Mouse (Mus musculus) heart, adult 2 months (tissue): ENCODE measurements around the gene Bag2. TPM values are rescaled to one million over a fixed set of nuclear protein-coding genes. Genes with fewer than 3 reads are reported as not detected.

ENCODE experiments used
- DNase-seq, 2 experiments: peaks; one replicate each; pipeline ENCODE4 v3.0.0; 2021
- H3K27ac ChIP-seq: fragments of 200-600 bp; 2 replicates; pipeline ENCODE4 v1.8.1; 2022
- H3K27me3 ChIP-seq: fragments of 200-500 bp; 2 replicates; pipeline ENCODE4 v1.6.1; 2012; ENCODE audit warnings: mild to moderate bottlenecking, low read length, inconsistent platforms, mixed read lengths; ENCODE audit not compliant: control insufficient read depth, insufficient read depth
- H3K36me3 ChIP-seq: fragments of 200-500 bp; 2 replicates; pipeline ENCODE4 v1.6.1; 2012; ENCODE audit warnings: low read length, inconsistent platforms; ENCODE audit not compliant: control insufficient read depth, insufficient read depth
- H3K4me1 ChIP-seq: fragments of 200-500 bp; 2 replicates; pipeline ENCODE4 v1.6.1; 2011; ENCODE audit warnings: low read length; ENCODE audit not compliant: control insufficient read depth, insufficient read depth
- H3K4me3 ChIP-seq: fragments of 200-600 bp; 2 replicates; pipeline ENCODE4 v1.8.1; 2022
- H3K79me2 ChIP-seq: fragments of 200-500 bp; replicated peaks from 2 replicates; pipeline ENCODE4 v1.6.1; 2012; ENCODE audit warnings: mild to moderate bottlenecking, inconsistent platforms, low read length, moderate library complexity, mixed read lengths; ENCODE audit not compliant: control insufficient read depth, insufficient read depth
- H3K9ac ChIP-seq: fragments of 200-500 bp; 2 replicates; pipeline ENCODE4 v1.6.1; 2012; ENCODE audit warnings: low read depth, mild to moderate bottlenecking, control low read depth, inconsistent platforms, low read length, mixed read lengths
- CTCF ChIP-seq: fragments of 200-600 bp; IDR thresholded peaks from 2 replicates; pipeline ENCODE4 v1.8.1; 2022; ENCODE audit warnings: antibody characterized with exemption, mild to moderate bottlenecking, moderate library complexity
- EP300 ChIP-seq: fragments of 200-500 bp; IDR thresholded peaks from 2 replicates; pipeline ENCODE4 v1.6.1; 2011; ENCODE audit warnings: low read depth, low read length, control low read depth; ENCODE audit not compliant: insufficient read depth
- POLR2A ChIP-seq: fragments of 200-500 bp; IDR thresholded peaks from 2 replicates; pipeline ENCODE4 v1.6.1; 2011; ENCODE audit warnings: mild to moderate bottlenecking, low read depth, low read length, control low read depth; ENCODE audit not compliant: insufficient read depth
- WGBS: fragments of 180-500 bp; shearing (Covaris S2); methylation state at CpG from one replicate; pipeline ENCODE4 v1.1.7; 2018; 5-methylcytosine and 5-hydroxymethylcytosine counted together
- intact Hi-C: fragments of 180-260 bp; cut with DNase I; formaldehyde crosslinking; loops from one replicate; pipeline ENCODE4 v1.15.1; 2025
- polyA plus RNA-seq: library from polyadenylated mRNA; depleted of rRNA; stranded (reverse); fragments of >200 nt; gene quantifications from 2 replicates; pipeline ENCODE4 v1.2.3, GENCODE M21; 2012
- total RNA-seq, 2 experiments: library from RNA; stranded (reverse); gene quantifications; 2 replicates each; pipeline ENCODE4 v1.2.3; 2021

Bag2 gene
- total and polyA plus RNA-seq, 3 experiments = 30.7 to 49.1 (median 35.3) TPM

GRCm38 (mm10) chr1:33720231-33720630 lies 37.4 kb downstream of the Bag2 start:
- DNase-seq = no peak
- Histone ChIP-seq H3K27ac (peak overlapping the region; percentile 79), H3K27me3 (no peaks in the 10 kb centered on the region), H3K9ac (peak overlapping the region; percentile 92), H3K36me3 (no peaks in the 10 kb centered on the region), H3K4me3 (peak overlapping the region; percentile 79), H3K79me2 (no peaks in the 10 kb centered on the region), H3K4me1 (no peaks in the 10 kb centered on the region)
- TF ChIP-seq CTCF (no peak), POLR2A (no peak), EP300 (no peak)
- intact Hi-C loops = no loop called here
- WGBS = 0% methylated on average over 35 of the region's 41 CpGs

DNA sequence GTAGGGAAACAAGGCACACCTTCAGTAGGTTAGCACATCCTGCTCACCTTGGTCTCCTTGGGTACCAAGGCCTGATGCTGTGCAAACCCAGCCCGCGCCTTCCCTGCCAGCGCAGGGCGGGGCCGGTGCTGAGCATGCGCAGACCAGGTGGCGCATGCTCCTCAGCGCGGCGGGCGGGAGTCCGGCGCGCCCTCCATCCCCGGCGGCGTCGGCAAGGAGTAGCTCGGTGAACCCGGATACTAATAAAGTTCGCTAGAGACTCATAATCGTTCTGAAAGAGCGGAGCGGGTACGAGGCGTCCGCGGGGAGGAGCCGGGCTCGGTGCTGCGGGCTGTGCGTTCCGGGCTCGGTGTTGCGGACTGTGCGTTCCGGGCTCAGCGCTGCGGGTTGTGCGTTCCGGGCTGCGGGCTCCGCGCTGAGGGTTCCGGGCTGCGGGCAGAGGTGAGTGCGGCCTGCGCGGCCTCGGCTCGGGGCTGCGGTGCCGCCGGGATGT lies 37.8 kb downstream of the Bag2 start, which contains the start of gene Rab23:
Gene Rab23 (plus strand): TSS at position 155 of the 493 bp plus-strand sequence.
- DNase-seq = peak; percentile 88 to 89
- Histone ChIP-seq H3K4me1 (no peaks in the 10 kb centered on the region), H3K4me3 (peak within 1 kb of the TSS; percentile 79), H3K9ac (peak within 1 kb of the TSS; percentile 92), H3K36me3 (no peaks in the 10 kb centered on the region), H3K79me2 (no peaks in the 10 kb centered on the region), H3K27me3 (no peaks in the 10 kb centered on the region), H3K27ac (peak within 1 kb of the TSS; percentile 79)
- intact Hi-C loops = no loop called here
- 1% methylated on average over 51 of the region's 54 CpGs for WGBS
- no peak for TF ChIP-seq EP300
- TF ChIP-seq POLR2A = peak; percentile 50

- TF ChIP-seq CTCF (no peak), POLR2A (no peak), EP300 (no peak)
- 87% methylated on average over 1 of the region's 1 CpGs for WGBS
- Histone ChIP-seq H3K4me1 (no peaks in the 10 kb centered on the region), H3K27ac (no peak overlapping the region), H3K4me3 (no peak overlapping the region), H3K9ac (no peak overlapping the region), H3K36me3 (no peaks in the 10 kb centered on the region), H3K79me2 (no peaks in the 10 kb centered on the region), H3K27me3 (no peaks in the 10 kb centered on the region)
- intact Hi-C loops = loop anchor here (2.0 kb wide), 1 partner anchor 49 kb away; the partner anchor contains the start of gene Prim2
- no peak for DNase-seq
Measured at GRCm38 (mm10) chr1:33717636-33718035, 40.0 kb downstream of the Bag2 start.

GRCm38 (mm10) chr1:33714796-33715195 lies 42.8 kb downstream of the Bag2 start:
- no peaks in the 10 kb centered on the region for H3K79me2 ChIP-seq
- H3K9ac ChIP-seq = no peak overlapping the region
- H3K27me3 ChIP-seq = no peaks in the 10 kb centered on the region
- TF ChIP-seq CTCF (no peak), EP300 (no peak), POLR2A (no peak)
- no peak for DNase-seq
- no peaks in the 10 kb centered on the region for H3K36me3 ChIP-seq
- H3K27ac ChIP-seq = no peak overlapping the region
- H3K4me1 ChIP-seq = no peaks in the 10 kb centered on the region
- intact Hi-C loops = no loop called here
- 3% methylated on average over 10 of the region's 10 CpGs for whole genome bisulfite sequencing
- no peak overlapping the region for H3K4me3 ChIP-seq

GRCm38 (mm10) chr1:33712026-33712425 lies 45.6 kb downstream of the Bag2 start:
- WGBS = 78% methylated on average over 5 of the region's 5 CpGs
- H3K9ac ChIP-seq = no peak overlapping the region
- H3K27me3 ChIP-seq = no peaks in the 10 kb centered on the region
- intact Hi-C loops = no loop called here
- no peaks in the 10 kb centered on the region for H3K79me2 ChIP-seq
- no peak overlapping the region for H3K4me3 ChIP-seq
- H3K36me3 ChIP-seq = no peaks in the 10 kb centered on the region
- TF ChIP-seq CTCF = no peak
- no peak for TF ChIP-seq POLR2A
- TF ChIP-seq EP300 = no peak
- no peak overlapping the region for H3K27ac ChIP-seq
- peak in 1 of 2 experiments; percentile 16 for DNase-seq
- no peaks in the 10 kb centered on the region for H3K4me1 ChIP-seq

GRCm38 (mm10) chr1:33709615-33710014 lies 48.0 kb downstream of the Bag2 start:
- TF ChIP-seq CTCF (no peak), POLR2A (no peak), EP300 (no peak)
- H3K79me2 ChIP-seq = no peaks in the 10 kb centered on the region

More at GRCm38 (mm10) chr1:33709615-33710014, 48.0 kb downstream of the Bag2 start:
- intact Hi-C loops = no loop called here
- Histone ChIP-seq H3K4me1 (no peaks in the 10 kb centered on the region), H3K36me3 (no peaks in the 10 kb centered on the region), H3K4me3 (no peak overlapping the region), H3K27me3 (no peaks in the 10 kb centered on the region), H3K27ac (no peak overlapping the region), H3K9ac (no peak overlapping the region)
- WGBS = 34% methylated on average over 2 of the region's 2 CpGs
- DNase-seq = no peak
